Mouse (Mus musculus) heart, adult 2 months (tissue): ENCODE data around the gene Prmt2.

Source experiments
- CTCF ChIP-seq: fragments of 200-600 bp; IDR thresholded peaks from 2 replicates; pipeline ENCODE4 v1.8.1; 2022; ENCODE audit warnings: antibody characterized with exemption, mild to moderate bottlenecking, moderate library complexity
- EP300 ChIP-seq: fragments of 200-500 bp; IDR thresholded peaks from 2 replicates; pipeline ENCODE4 v1.6.1; 2011; ENCODE audit warnings: low read depth, low read length, control low read depth; ENCODE audit not compliant: insufficient read depth

GRCm38 (mm10) chr10:76218240-76218639 is 19.4 kb downstream of the Prmt2 start:
- TF ChIP-seq CTCF (no peak), EP300 (no peak)
